Mouse (Mus musculus) brain, embryonic 14.5 days (tissue): Measurements from ENCODE around the gene Fbln2. TPM values are rescaled to one million over a fixed set of nuclear protein-coding genes. Genes with fewer than 3 reads are reported as not detected.

Source experiments
- DNase-seq: peaks from one replicate; pipeline ENCODE4 v3.0.0-alpha.2; 2011; ENCODE audit warnings: low read depth
- CTCF ChIP-seq: fragments of 200-500 bp; IDR thresholded peaks from 2 replicates; pipeline ENCODE4 v1.5.1; 2012; ENCODE audit warnings: inconsistent platforms, mild to moderate bottlenecking, moderate library complexity, borderline replicate concordance; ENCODE audit not compliant: insufficient read depth, insufficient read length; ENCODE audit errors: extremely low read depth
- POLR2A ChIP-seq: fragments of 200-500 bp; IDR thresholded peaks from 2 replicates; pipeline ENCODE4 v1.6.1; 2012; ENCODE audit warnings: mild to moderate bottlenecking, inconsistent platforms, borderline replicate concordance; ENCODE audit not compliant: poor library complexity, insufficient read depth, insufficient read length, severe bottlenecking; ENCODE audit errors: extremely low read depth
- polyA plus RNA-seq: library from polyadenylated mRNA; depleted of rRNA; stranded (reverse); fragments of >200 nt; gene quantifications from 2 replicates; pipeline ENCODE4 v1.2.3, GENCODE M21; 2012

Fbln2 gene
- polyA plus RNA-seq, 1 experiment: 40.5 TPM

GRCm38 (mm10) chr6:91182075-91182490, 30.2 kb upstream of the Fbln2 start:
- no peak for TF ChIP-seq POLR2A
- TF ChIP-seq CTCF: no peak
- no peak for DNase-seq

GRCm38 (mm10) chr6:91183041-91183440, 29.2 kb upstream of the Fbln2 start:
- DNase-seq: no peak
- no peak for TF ChIP-seq CTCF
- TF ChIP-seq POLR2A: no peak

- TF ChIP-seq POLR2A (no peak), CTCF (no peak)
- DNase-seq: no peak
Observed at GRCm38 (mm10) chr6:91183980-91184379, 28.3 kb upstream of the Fbln2 start.

GRCm38 (mm10) chr6:91184776-91185175, 27.5 kb upstream of the Fbln2 start:
- no peak for DNase-seq
- no peak for TF ChIP-seq POLR2A
- TF ChIP-seq CTCF: no peak

GRCm38 (mm10) chr6:91185502-91185901, 26.8 kb upstream of the Fbln2 start:
- no peak for DNase-seq
- TF ChIP-seq POLR2A (no peak), CTCF (no peak)

GRCm38 (mm10) chr6:91186161-91186931, 25.9 kb upstream of the Fbln2 start:
- no peak for TF ChIP-seq POLR2A
- TF ChIP-seq CTCF: peak; percentile 54; the same call in 1 of the 2 replicates
- no peak for DNase-seq

GRCm38 (mm10) chr6:91186934-91187333, 25.3 kb upstream of the Fbln2 start:
- no peak for DNase-seq
- TF ChIP-seq POLR2A (no peak), CTCF (no peak)

GRCm38 (mm10) chr6:91187871-91188270, 24.4 kb upstream of the Fbln2 start:
- TF ChIP-seq POLR2A (no peak), CTCF (no peak)
- DNase-seq: no peak

- no peak for TF ChIP-seq CTCF
- no peak for TF ChIP-seq POLR2A
- no peak for DNase-seq
Observed at GRCm38 (mm10) chr6:91189971-91190370, 22.3 kb upstream of the Fbln2 start.

- no peak for TF ChIP-seq POLR2A
- no peak for TF ChIP-seq CTCF
- no peak for DNase-seq
Observed at GRCm38 (mm10) chr6:91191465-91191864, 20.8 kb upstream of the Fbln2 start.

- no peak for TF ChIP-seq POLR2A
- no peak for TF ChIP-seq CTCF
Observed at GRCm38 (mm10) chr6:91192421-91192820, 19.8 kb upstream of the Fbln2 start.

GRCm38 (mm10) chr6:91192851-91193545, 19.3 kb upstream of the Fbln2 start:
- DNase-seq: no peak
- no peak for TF ChIP-seq CTCF
- TF ChIP-seq POLR2A: no peak

More at GRCm38 (mm10) chr6:91192421-91192820, 19.8 kb upstream of the Fbln2 start:
- DNase-seq: no peak

- TF ChIP-seq POLR2A (no peak), CTCF (no peak)
- no peak for DNase-seq
Observed at GRCm38 (mm10) chr6:91198456-91198855, 13.8 kb upstream of the Fbln2 start.
